Mouse (Mus musculus): ENCODE results near the gene Ggps1.

Ggps1 gene

DNA sequence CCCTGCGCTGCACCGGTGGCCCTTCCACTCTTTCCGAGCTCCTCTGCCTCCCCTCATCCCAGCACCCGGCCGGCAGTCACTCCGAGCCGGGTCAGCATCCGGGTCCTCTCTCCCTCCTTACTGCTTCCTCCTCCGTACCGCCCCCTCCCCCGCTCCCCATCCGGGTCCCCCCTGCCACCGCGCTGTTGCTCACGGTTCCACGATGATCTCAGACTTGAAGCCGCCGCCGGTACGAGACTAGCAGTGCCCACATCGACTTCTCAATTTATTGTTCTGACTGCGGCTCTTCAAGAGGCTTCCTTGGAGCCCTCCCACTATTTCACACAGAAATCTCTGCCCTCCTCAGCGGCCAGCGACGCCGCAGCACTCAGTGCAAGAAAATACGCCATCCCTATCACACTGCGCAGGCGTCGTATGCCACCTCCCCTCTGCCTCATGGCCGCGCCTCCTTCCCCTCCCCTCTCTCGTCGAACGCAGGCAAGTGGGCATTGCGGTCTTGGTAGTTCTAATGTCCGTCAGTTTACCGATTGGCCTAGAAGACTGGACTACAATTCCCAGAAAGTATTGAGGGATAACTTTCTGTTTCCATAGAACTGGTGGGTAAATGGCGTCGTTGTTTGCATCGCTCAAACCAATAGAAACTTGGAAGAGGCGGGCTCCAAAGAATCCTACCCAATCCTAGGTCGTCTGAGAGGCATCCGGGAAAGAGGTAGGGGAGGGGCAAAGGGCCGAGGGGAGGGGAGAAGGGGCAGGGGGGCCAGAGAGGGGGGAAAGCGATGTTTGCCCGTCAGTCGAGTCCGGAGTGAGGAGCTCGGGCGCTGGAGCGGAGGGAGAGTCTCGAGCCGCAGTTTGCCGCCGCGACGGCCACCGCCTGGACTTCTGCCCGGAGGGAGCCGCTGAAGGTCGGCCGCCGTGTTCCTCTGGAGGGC lies at the start of gene Ggps1, which contains the start of gene Arid4b:
Gene Ggps1 (minus strand): TSS at position 476 of the 929 bp plus-strand sequence.
Gene Arid4b (plus strand): TSS at position 220 of the 929 bp plus-strand sequence.
- peak; percentile 100 for DNase-seq (ENCODE audit: low read depth, low spot score)

DNA sequence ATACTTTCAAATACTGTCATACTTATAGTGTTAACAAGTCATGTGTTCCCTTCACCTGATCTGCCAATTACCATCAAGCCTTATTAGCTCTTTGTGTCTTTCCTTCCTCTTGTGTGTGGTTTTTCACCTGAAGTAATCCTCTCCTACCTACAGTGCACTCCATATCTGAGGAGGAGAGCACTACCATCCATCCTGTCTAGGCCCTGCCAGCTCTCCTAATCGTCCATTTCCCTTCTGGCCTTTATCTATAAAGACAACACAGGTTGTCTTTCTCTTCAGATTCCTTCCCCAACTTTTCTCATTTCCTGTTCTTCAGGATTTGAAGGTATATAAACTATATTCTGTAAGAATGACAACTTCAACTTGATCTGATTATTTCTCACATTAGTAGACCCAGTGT lies 47.9 kb upstream of the Ggps1 start:
- DNase-seq (ENCODE audit: low read depth, low spot score) = no peak

DNA sequence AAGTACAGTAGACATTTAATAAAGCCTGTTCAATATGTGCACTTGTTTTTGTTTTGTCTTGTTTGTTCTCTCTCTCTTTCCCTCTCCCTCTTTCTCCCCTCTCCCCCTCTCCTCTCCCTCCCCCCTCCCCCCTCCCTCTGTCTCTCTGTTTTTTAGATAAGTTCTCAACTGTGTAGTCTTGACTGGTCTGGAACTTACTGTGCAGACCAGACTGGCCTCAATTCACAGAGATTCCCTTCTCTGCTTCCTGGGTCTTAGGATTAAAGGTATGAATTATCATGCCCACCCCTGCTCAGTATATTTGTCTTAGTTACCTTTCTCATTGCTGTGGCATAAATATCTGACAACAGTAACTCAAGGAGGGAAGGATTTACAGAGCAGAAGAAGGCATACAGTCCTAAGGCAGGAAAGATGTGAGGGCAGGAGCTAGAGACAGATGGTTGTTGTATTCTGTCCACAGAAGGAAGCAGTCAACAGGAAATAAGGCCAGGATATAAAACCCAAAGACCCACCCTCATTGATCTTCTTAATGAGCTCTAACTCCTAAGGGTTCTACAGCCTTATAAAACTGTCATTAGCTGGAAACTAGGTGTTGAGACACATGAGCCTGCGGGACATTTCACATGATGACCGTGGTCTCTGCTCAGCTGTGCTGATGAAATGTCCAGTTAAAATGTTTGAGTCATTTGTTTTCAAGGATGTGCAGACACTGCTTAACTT lies 47.0 kb upstream of the Ggps1 start:
- DNase-seq (ENCODE audit: low read depth, low spot score) = no peak

DNA sequence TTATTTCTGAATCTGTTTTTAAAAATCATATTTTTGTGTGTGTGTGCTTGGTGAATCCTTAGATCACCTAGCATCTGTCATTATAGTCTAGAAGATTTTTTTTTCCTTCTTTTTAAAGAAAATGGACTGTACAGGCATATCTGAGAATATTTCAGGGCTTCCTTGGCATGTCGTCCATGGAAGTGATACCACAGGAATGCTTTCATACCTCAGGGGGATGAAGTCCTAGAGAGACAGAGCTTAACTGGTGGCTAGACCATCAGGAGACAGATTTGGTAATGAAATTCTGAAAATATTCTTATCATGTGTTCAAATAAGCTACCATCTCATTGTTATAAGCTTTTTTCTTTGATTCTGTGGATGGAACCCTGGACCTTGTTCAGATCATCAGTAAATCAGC lies 39.7 kb upstream of the Ggps1 start:
- no peak for DNase-seq (ENCODE audit: low read depth, low spot score)

DNA sequence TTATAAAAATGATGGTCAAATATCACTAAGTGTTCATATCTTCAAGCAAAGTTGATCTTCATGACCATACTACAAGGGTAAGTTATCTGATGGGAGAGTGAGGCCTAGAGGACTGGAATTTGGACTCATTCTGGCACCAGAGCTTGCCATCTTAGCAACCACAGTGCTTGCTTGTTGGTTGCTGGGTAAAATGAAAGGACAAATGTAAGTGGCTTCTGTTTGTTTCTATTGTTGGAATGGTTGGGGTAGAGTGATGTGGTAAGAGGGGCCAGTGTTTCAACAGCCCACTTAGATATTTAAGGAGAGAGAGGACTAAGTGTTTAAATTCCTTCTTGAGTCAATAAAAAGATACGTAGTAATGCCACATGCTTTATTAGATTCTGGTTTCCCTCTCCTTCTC lies 25.4 kb upstream of the Ggps1 start:
- no peak for DNase-seq (ENCODE audit: low read depth, low spot score)

DNA sequence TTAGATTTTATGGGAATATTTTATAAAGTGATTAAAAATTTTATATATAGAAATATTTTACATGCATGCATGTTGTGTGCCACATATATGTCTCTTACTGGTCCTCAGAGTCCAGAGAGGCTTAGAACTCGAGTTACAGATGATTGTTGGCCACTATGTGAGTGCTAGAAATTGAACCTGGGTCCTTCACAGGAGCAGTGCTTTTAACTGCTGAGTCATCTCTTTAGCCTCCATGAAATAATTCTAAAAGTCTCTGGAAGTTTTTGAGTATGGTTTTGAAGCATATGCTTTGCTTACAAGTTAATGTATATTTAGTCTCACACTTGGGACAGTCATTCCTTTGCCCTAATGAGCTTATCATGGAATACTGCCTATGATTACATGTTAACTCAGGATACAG lies 12.0 kb upstream of the Ggps1 start:
- no peak for DNase-seq (ENCODE audit: low read depth, low spot score)

DNA sequence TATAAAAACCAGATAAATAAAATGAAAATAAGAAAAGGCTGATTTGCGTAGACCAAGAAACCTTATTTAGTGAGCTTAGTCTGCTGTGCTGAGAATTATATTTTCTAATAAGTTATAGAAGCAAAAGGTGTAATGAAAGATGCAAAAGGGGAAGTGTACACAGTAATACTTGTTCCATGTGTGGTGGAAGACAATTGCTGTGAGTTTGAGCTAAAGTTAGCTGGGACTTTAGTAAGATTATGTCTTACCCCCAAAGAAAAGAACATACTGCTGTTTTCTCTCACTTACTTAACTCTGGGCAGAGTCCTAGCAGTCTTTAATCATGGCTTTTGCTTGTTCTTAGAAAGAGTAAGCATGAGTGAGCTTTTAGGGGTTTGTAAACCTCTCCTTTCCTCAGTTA lies 11.1 kb upstream of the Ggps1 start:
- no peak for DNase-seq (ENCODE audit: low read depth, low spot score)

DNA sequence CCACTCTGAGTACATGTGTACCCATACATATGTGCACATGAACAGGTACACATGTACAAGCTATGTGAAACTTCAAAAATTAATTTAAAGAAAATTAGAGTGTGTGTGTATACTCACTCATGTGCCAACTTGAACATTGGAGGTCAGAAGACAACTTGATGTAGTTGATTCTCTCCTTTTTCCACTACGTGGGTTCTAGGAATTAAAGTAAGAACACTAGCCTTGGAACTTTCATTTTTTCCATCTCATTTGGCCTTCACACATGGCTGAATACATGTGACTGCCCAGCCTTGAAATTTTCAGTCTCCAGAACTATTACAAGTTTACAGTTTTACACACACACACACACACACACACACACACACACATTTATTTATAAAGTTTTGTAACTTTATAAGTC lies 6.0 kb upstream of the Ggps1 start:
- no peak for DNase-seq (ENCODE audit: low read depth, low spot score)

DNA sequence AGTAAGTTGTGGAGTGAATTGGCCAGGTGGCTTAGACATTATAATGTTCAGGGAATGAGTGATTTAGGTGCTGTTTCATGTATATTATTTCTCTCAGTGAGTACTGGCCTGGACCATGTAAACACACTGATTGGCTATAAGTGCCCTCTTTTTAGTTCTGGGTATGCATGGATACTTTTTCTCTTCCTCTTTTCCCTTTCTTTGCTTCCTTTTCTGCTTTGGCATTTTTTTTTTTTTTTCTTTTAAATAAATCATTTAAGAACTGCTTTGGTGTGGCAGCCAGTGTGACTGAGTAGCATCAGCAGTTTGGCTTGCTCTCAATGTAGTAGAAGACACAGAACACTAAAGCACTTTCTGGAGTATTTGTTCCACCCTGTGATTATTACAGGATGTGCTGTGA lies 4.7 kb upstream of the Ggps1 start:
- DNase-seq (ENCODE audit: low read depth, low spot score) = no peak

DNA sequence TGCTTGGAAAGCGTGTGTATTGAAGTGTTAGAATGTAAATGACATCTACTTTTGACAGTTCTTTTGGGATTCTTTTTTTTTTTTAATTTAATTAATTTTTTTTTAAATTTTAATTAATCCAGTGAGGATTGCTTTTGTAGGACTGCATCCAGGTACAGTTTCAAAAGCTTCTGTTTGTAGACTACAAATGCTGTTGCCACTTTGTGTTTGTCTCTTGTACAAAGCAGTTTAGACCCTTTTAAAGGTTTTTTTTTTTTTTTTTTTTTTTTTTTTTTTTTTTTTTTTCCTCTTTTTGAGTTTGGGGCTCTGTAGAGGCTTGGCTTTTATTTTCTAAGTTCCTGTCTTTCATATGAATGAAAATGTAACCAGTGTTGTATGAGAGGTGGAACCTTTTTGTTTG lies 2.4 kb upstream of the Ggps1 start:
- no peak for DNase-seq (ENCODE audit: low read depth, low spot score)

DNA sequence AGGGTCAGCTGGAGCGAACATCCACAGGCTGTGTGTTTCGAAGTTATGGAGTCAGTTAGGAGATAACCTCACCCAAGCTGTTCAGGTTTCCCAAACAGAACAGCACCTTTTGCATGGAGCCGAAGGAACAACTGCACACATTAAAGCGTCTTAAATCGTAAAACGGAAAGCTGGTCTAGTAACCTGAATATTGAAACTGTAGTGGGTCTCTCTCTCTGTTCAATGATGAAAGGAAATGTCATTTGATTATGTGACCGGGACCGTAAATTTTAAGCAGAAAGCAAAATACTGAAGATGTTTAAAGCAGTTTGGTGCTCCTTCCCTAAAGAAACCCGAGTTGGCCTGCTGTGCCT lies 1.7 kb upstream of the Ggps1 start:
- no peak for DNase-seq (ENCODE audit: low read depth, low spot score)

DNA sequence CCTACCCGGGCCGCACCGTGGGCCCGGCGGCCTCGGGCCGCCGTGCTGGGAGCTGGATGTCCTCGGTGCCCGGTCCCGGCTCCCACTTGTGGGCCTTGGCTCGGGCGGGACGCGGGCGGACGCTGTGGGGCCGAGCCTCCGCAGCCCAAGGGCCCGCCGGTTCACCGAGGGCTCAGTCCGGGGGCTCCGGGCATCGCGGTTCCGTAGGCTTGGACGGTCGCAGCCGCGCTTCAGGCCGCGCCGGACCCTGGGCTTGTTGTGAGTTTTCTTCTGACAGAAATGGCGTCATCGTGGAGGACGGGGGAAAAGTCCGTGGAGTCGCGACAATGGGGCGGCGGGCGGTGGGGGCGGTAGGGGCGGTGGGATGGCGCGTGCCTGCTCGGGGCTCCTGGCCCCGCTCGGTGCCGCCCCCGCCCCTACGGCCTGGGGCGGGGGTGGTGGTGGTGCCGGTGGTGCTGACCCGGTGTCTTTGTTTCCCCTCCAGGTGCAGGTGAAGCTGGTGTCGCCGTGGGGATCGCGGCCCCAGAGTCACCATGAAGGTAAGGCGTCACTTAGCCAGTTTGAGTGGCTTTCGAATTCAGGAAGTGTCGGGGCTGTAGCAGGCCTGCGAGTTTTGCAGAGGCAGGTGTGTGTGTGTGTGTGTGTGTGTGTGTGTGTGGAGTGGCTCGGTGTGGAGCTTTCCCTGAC lies 1.2 kb upstream of the Ggps1 start:
- peak; percentile 8 for DNase-seq (ENCODE audit: low read depth, low spot score)

DNA sequence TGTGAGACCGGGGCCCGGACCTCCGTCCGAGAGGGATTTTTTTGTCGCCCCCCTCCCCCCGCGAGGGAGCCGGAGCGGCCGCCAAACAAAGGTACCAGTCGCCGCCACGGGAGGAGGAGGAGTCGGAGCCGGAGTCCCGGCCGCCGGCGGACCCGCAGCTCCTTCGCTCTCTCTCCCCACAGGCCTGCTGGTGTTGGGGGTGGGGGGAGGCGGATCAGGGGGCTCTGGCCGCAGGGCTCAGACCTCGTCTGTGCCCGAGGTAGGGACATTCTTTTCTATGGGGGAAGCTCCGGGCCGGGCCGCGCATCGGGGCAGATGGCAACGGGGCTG lies 619 bp upstream of the Ggps1 start:
- DNase-seq (ENCODE audit: low read depth, low spot score) = no peak

DNA sequence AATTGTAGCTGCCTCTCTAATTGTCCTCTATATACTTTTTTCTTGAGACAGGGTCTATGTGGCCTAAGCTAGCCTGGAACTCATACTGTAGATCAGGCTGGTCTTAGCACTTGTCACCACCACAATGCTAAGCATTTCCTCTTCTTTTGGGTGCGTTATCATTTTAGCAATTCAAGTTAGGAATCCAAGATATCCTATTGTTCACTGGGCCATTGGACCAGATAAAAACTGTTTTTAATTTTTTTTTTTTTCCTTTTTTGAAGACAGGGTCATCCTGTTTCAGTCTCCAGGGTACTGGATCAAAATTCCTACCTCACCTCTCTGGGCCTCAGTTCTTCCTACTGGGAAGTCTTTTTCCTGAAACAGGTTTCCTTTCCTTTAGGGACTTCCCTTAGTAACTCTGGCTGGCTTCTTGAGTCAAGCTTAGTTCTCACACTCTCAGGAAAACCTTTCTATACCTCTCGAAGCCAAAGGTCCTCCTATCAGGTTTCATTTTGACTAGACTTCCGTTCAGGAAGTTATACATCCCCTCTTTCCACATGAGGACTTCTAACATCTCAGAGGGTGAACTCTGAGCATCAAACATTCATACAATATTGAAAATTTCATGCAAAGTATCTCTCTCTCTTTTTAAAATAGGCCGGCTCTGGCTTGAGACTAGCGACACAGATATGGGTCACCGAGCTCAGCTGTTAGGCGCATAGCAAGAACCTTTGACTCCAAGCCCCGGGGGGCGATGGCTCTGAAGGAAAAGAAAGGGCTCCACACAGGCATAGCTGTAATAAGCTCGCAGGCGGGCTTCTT lies 877 bp downstream of the Ggps1 start:
- no peak for DNase-seq (ENCODE audit: low read depth, low spot score)

DNA sequence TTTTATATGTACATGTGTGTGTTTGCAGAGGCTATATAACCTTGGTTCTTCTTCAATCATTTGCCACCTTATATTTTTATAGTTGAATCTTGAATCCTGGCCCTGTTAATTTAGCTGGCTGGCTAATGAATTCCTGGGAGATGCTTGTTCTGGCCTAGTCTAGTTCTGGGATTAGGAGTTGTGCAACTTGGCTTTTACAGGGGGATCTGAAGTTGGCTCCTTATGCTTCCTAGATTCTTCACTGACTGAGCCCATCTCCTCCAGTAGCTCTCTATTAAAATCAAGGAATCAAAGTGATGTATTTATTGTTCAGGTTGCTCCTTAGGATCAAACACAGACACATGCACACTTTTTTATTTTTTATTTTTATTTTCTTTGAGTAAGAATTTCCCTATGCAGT lies 3.7 kb downstream of the Ggps1 start:
- DNase-seq (ENCODE audit: low read depth, low spot score) = no peak

DNA sequence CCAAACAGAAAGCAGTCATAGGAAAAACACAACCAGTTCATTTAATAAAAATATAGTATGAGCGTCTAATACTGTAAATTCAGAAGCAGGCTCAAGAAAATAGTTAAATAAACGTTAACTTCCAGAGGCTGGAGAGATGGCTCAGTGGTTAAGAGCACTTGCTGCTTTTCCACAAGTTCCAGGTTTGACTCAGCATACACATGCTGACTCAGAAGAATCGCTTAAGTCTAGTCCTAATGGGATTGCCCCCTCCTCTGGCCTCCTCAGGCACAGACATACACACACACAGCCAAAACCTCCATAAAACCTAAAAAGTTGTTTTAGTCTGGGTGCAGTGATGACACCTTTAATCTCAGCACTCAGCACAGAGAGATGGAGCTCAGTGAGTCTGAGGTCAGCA lies 6.5 kb downstream of the Ggps1 start:
- no peak for DNase-seq (ENCODE audit: low read depth, low spot score)

DNA sequence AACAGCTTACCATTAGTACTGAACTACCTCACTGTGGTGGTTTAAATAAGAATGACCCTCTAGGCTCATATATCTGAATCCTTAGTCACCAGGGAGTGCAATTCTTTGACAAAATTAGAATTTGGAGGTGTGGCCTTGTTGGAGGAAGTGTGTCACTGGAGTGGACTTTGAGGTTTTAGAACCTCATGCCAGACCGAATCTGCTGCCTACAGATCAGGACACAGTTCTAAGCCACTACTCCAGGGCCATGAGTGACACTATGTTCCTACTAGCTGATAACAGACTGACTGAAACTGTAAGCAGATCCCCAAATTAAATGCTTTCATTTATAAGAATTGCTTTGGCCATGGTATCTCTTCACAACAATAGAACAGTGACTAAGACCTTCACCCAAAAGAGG lies 13.4 kb downstream of the Ggps1 start:
- no peak for DNase-seq (ENCODE audit: low read depth, low spot score)

DNA sequence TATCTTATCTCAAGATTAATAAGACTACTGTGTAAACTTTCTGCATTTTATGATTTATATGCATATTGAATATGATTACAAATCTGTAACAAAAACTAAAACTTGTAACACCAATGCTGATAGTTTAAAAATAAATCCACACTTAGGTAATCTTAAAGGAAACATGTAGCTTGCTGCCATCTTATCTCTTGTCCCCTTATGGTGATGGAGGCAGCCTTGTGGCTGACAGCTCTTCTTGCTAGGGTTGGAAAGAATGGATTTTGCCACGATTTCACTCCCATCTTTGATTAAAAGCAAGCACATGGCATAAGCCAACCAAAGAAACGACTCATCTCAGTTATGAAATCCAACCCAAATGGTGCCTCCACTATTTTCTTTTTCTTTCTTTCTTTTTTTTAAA lies 18.8 kb downstream of the Ggps1 start:
- DNase-seq (ENCODE audit: low read depth, low spot score) = no peak

DNA sequence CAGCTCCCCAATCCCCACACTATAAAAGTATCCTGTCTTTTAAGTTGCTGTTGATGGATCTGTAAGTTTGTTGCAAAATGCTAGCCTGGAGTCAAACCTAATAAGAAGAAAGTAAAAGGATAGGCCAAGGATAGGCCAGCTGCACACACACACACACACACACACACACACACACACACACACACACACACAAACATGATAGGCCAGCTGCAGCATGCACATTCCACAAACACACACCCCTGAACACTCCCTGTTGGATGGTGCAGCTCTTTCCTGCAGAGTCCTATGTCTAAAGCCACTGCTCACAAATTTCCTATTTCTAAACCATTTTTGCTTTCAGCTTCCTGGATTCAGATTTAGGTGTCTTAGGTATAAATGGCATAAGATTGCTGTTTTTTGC lies 19.4 kb downstream of the Ggps1 start:
- DNase-seq (ENCODE audit: low read depth, low spot score) = no peak

DNA sequence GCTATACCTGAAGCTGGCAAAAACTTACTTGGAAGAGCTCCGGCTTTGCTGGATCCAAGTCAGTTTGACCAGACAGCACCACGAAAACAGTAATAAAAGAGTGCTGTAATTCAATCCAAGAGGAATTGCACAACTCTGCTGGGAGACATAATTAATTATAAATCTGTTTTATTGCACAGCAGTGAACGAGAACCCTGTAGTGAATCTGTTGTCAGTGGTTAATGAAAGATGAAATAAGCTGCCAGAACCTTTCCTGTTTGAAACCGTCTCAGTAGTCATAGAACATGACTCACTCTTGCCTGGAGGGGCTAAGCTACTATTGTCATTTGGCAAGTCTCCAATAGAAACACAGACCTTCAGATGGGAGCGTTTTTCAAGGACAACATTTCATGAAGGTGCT lies 23.1 kb downstream of the Ggps1 start:
- no peak for DNase-seq (ENCODE audit: low read depth, low spot score)

DNA sequence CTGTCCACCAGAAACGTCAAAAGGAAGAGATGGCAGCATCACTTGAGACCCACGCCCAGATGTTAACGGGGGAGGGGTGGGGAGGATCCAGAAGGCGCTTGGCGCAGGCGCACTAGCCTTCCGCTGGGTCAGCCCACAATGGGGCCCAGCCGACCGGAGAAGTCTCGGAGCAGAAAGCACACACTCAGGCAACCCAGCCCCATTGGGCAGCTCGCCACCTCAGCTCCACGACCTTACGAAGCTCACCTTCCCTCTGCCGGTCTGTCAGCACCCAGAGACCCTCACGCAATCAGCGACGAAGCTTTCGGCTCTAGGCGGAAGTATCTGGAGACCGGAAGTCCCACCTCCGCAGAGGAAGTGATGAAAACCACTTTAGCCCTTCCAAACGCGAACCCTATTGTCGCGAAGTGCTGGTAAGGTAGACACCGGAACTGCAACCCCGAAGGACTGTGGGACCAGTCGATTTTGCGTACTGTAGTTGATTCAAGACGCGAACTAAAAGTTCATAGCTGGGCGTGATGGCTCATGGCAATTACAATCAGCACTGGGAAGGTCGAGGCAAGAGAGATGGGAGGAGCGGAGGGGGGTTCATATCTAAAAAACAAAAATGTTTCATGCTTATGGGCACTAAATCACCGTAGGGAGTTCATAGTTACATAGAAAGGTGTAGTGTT lies 23.9 kb downstream of the Ggps1 start, which contains the start of gene Tbce:
Gene Tbce (minus strand): TSS at position 347 of the 674 bp plus-strand sequence.
- DNase-seq (ENCODE audit: low read depth, low spot score) = peak; percentile 96

All from telencephalon, adult 2 months (tissue).